Mouse (Mus musculus) retina, adult 2 months (tissue): ENCODE data around the gene Inafm2.

Experiments used
- DNase-seq: peaks from one replicate; pipeline ENCODE4 v3.0.0-alpha.2; 2012; ENCODE audit warnings: low read depth, low spot score

Inafm2 gene

GRCm38 (mm10) chr2:118781115-118781514, 35.6 kb downstream of the Inafm2 start:
- no peak for DNase-seq

GRCm38 (mm10) chr2:118782303-118782702, 36.7 kb downstream of the Inafm2 start:
- DNase-seq = no peak

GRCm38 (mm10) chr2:118783093-118783492, 37.5 kb downstream of the Inafm2 start:
- no peak for DNase-seq

GRCm38 (mm10) chr2:118783663-118784062, 38.1 kb downstream of the Inafm2 start:
- no peak for DNase-seq

DNA sequence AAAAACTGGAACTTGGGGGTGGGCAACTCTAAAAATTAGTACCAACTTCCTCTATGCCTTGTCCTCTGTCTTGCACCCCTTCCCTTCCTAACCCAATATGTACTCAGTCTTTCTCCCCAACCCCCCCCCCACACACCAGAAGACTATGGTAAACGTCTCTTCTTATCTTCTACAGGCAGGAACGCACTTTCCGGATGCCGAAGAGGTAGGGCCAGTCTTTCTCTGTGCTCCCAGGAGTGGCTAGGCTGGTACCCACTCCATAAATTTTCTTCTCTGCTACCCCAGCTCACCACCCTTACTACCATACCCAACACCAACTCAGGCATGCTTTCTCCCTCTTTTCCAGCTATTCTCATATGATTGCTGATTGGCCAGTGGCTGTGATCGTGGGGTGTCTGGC, 41.0 kb downstream of the Inafm2 start:
- DNase-seq = no peak

DNA sequence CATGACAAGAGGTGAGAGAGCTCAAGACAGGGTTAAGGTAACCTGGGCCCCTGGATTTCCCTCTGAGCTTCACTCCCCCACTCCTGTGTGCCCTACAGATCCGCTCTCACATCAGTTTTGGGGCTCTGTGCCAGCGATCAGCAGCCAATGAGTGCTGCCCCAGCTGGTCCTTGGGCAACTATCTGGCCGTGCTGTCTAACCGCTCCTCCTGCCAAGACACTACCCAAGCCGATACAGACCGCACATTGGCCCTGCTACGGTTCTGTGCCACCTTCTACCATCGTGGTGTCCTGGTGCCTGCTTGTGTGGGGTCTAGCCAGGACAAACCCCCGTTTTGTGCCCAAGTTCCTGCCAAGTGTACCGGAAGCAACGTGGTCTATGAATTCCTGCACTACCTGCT, 43.9 kb downstream of the Inafm2 start:
- no peak for DNase-seq

- DNase-seq = no peak
These were observed 44.6 kb downstream of the Inafm2 start for GRCm38 (mm10) chr2:118790221-118790550.

DNA sequence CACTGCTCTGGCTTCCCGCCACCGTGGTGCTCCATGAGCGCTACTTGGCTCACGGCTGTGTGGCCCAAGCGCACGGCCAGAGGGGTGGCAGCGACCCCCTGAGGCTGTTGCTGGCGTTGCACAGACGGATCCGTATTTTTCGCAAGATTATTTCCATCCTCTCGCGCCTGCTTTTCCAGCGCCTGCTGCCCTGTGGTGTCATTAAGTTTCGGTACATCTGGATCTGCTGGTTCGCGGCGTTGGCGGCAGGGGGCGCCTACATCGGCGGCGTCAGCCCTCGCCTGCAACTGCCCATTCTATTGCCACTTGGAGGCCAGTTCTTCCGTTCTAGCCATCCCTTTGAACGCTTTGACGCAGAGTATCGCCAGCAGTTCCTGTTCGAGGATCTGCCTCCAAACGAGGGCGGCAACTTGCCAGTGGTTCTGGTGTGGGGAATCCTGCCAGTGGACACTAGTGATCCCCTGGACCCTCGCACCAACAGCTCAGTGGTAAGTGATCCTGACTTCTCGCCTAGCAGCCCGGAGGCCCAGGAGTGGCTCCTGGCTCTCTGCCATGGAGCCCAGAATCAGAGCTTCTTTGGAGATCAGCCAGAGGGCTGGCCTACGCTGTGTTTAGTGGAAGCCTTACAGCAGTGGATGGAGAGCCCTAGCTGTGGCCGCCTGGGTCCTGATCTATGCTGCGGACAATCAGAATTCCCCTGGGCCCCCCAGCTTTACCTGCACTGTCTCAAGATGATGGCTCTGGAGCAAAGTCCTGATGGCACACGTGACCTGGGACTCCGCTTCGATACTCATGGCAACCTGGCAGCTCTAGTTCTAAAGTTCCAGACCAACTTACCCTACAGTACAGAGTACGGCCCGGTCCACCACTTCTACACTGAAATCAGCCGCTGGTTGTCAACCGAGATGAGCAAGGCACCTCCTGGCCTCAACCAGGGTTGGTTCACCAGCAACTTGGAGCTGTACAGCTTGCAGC, 45.3 kb downstream of the Inafm2 start:
- no peak for DNase-seq

GRCm38 (mm10) chr2:118791591-118792258, 46.2 kb downstream of the Inafm2 start:
- no peak for DNase-seq

DNA sequence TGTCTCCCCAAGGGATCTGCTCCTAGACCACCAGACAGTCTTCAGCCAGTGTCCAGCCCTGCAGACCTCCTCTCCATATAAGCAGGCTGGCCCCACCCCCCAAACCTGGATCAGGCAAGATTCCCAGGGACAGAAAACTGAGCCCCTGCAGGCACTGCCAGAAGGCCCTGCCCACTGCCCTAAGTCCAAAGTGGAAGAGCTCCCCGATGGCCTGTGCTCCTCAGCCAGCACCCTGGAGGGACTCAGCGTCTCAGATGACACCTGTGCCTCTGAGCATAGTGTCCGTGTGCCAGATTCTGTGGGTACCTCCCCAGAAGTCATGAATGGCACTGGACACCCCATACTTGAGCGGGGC, 46.7 kb downstream of the Inafm2 start:
- no peak for DNase-seq

GRCm38 (mm10) chr2:118793636-118794035, 48.1 kb downstream of the Inafm2 start:
- no peak for DNase-seq
